Mouse (Mus musculus): ENCODE measurements around the gene Tmprss3. TPM values are rescaled to one million over a fixed set of nuclear protein-coding genes. Genes with fewer than 3 reads are reported as not detected.

Gene Tmprss3
- polyA plus RNA-seq, 1 experiment from 2014 or later: not detected

- ATAC-seq (ENCODE audit: low read depth): no peak
- no peaks in the 10 kb centered on the region for H3K36me3 ChIP-seq (ENCODE audit: control insufficient read depth, insufficient read depth, low read length)
- H3K9ac ChIP-seq (replicated peaks; ENCODE audit: low read depth, low read length): no peak overlapping the region
- H3K4me1 ChIP-seq (ENCODE audit: control insufficient read depth, insufficient read depth, low read length): no peaks in the 10 kb centered on the region
- no peak overlapping the region for H3K4me2 ChIP-seq (ENCODE audit: low read depth, low read length)
- H3K27ac ChIP-seq (ENCODE audit: low read depth, low read length): no peak overlapping the region
- H3K9me3 ChIP-seq (ENCODE audit: control insufficient read depth, low read length): no peaks in the 10 kb centered on the region
- 83% methylated on average over 7 of the region's 7 CpGs for WGBS
- H3K4me3 ChIP-seq (ENCODE audit: low read depth, low read length): no peak overlapping the region
- H3K27me3 ChIP-seq (ENCODE audit: control insufficient read depth, insufficient read depth, low read length): no peaks in the 10 kb centered on the region
Observed at GRCm38 (mm10) chr17:31226931-31227330, 28.2 kb upstream of the Tmprss3 start.

- H3K9ac ChIP-seq (replicated peaks; ENCODE audit: low read depth, low read length): no peak overlapping the region
- ATAC-seq (ENCODE audit: low read depth): no peak
- WGBS: 83% methylated on average over 3 of the region's 3 CpGs
Observed at GRCm38 (mm10) chr17:31226368-31226767, 27.6 kb upstream of the Tmprss3 start.

GRCm38 (mm10) chr17:31224591-31224990, 25.8 kb upstream of the Tmprss3 start:
- no peak overlapping the region for H3K27ac ChIP-seq (ENCODE audit: low read depth, low read length)
- no peak overlapping the region for H3K9ac ChIP-seq (replicated peaks; ENCODE audit: low read depth, low read length)
- H3K9me3 ChIP-seq (ENCODE audit: control insufficient read depth, low read length): no peaks in the 10 kb centered on the region
- no peak for ATAC-seq (ENCODE audit: low read depth)
- H3K4me3 ChIP-seq (ENCODE audit: low read depth, low read length): no peak overlapping the region
- 85% methylated on average over 8 of the region's 8 CpGs for WGBS
- H3K27me3 ChIP-seq (ENCODE audit: control insufficient read depth, insufficient read depth, low read length): no peaks in the 10 kb centered on the region
- H3K36me3 ChIP-seq (ENCODE audit: control insufficient read depth, insufficient read depth, low read length): no peaks in the 10 kb centered on the region
- H3K4me2 ChIP-seq (ENCODE audit: low read depth, low read length): no peak overlapping the region
- H3K4me1 ChIP-seq (ENCODE audit: control insufficient read depth, insufficient read depth, low read length): no peaks in the 10 kb centered on the region

More at GRCm38 (mm10) chr17:31226368-31226767, 27.6 kb upstream of the Tmprss3 start:
- H3K4me2 ChIP-seq (ENCODE audit: low read depth, low read length): no peak overlapping the region
- H3K27me3 ChIP-seq (ENCODE audit: control insufficient read depth, insufficient read depth, low read length): no peaks in the 10 kb centered on the region
- H3K4me1 ChIP-seq (ENCODE audit: control insufficient read depth, insufficient read depth, low read length): no peaks in the 10 kb centered on the region
- no peaks in the 10 kb centered on the region for H3K9me3 ChIP-seq (ENCODE audit: control insufficient read depth, low read length)
- H3K27ac ChIP-seq (ENCODE audit: low read depth, low read length): no peak overlapping the region
- no peak overlapping the region for H3K4me3 ChIP-seq (ENCODE audit: low read depth, low read length)
- no peaks in the 10 kb centered on the region for H3K36me3 ChIP-seq (ENCODE audit: control insufficient read depth, insufficient read depth, low read length)

GRCm38 (mm10) chr17:31223835-31224234, 25.1 kb upstream of the Tmprss3 start:
- Histone ChIP-seq H3K9me3 (ENCODE audit: control insufficient read depth, low read length) (no peaks in the 10 kb centered on the region), H3K9ac (replicated peaks; ENCODE audit: low read depth, low read length) (no peak overlapping the region), H3K4me2 (ENCODE audit: low read depth, low read length) (no peak overlapping the region), H3K27ac (ENCODE audit: low read depth, low read length) (no peak overlapping the region), H3K4me1 (ENCODE audit: control insufficient read depth, insufficient read depth, low read length) (no peaks in the 10 kb centered on the region), H3K36me3 (ENCODE audit: control insufficient read depth, insufficient read depth, low read length) (no peaks in the 10 kb centered on the region), H3K4me3 (ENCODE audit: low read depth, low read length) (no peak overlapping the region), H3K27me3 (ENCODE audit: control insufficient read depth, insufficient read depth, low read length) (no peaks in the 10 kb centered on the region)
- no peak for ATAC-seq (ENCODE audit: low read depth)
- WGBS: 71% methylated on average over 7 of the region's 7 CpGs

- ATAC-seq (ENCODE audit: low read depth): no peak
- Histone ChIP-seq H3K4me3 (ENCODE audit: low read depth, low read length) (no peak overlapping the region), H3K9ac (replicated peaks; ENCODE audit: low read depth, low read length) (no peak overlapping the region), H3K27me3 (ENCODE audit: control insufficient read depth, insufficient read depth, low read length) (no peaks in the 10 kb centered on the region), H3K9me3 (ENCODE audit: control insufficient read depth, low read length) (no peaks in the 10 kb centered on the region), H3K27ac (ENCODE audit: low read depth, low read length) (no peak overlapping the region), H3K4me1 (ENCODE audit: control insufficient read depth, insufficient read depth, low read length) (no peaks in the 10 kb centered on the region), H3K36me3 (ENCODE audit: control insufficient read depth, insufficient read depth, low read length) (no peaks in the 10 kb centered on the region), H3K4me2 (ENCODE audit: low read depth, low read length) (no peak overlapping the region)
- WGBS: 78% methylated on average over 4 of the region's 4 CpGs
Observed at GRCm38 (mm10) chr17:31222810-31223310, 24.1 kb upstream of the Tmprss3 start.

GRCm38 (mm10) chr17:31216068-31216955, 17.5 kb upstream of the Tmprss3 start:
- Histone ChIP-seq H3K27ac (ENCODE audit: low read depth, low read length) (no peak overlapping the region), H3K9ac (replicated peaks; ENCODE audit: low read depth, low read length) (no peak overlapping the region), H3K27me3 (ENCODE audit: control insufficient read depth, insufficient read depth, low read length) (no peaks in the 10 kb centered on the region), H3K36me3 (ENCODE audit: control insufficient read depth, insufficient read depth, low read length) (no peaks in the 10 kb centered on the region), H3K4me3 (ENCODE audit: low read depth, low read length) (no peak overlapping the region), H3K9me3 (ENCODE audit: control insufficient read depth, low read length) (no peaks in the 10 kb centered on the region), H3K4me1 (ENCODE audit: control insufficient read depth, insufficient read depth, low read length) (no peaks in the 10 kb centered on the region), H3K4me2 (ENCODE audit: low read depth, low read length) (no peak overlapping the region)
- 48% methylated on average over 5 of the region's 5 CpGs for WGBS
- ATAC-seq (ENCODE audit: low read depth): no peak

- 92% methylated on average over 6 of the region's 6 CpGs for WGBS
- H3K9me3 ChIP-seq (ENCODE audit: control insufficient read depth, low read length): no peaks in the 10 kb centered on the region
- H3K9ac ChIP-seq (replicated peaks; ENCODE audit: low read depth, low read length): no peak overlapping the region
- no peaks in the 10 kb centered on the region for H3K36me3 ChIP-seq (ENCODE audit: control insufficient read depth, insufficient read depth, low read length)
- ATAC-seq (ENCODE audit: low read depth): no peak
- no peak overlapping the region for H3K4me3 ChIP-seq (ENCODE audit: low read depth, low read length)
- no peak overlapping the region for H3K4me2 ChIP-seq (ENCODE audit: low read depth, low read length)
- no peaks in the 10 kb centered on the region for H3K4me1 ChIP-seq (ENCODE audit: control insufficient read depth, insufficient read depth, low read length)
- H3K27ac ChIP-seq (ENCODE audit: low read depth, low read length): no peak overlapping the region
- H3K27me3 ChIP-seq (ENCODE audit: control insufficient read depth, insufficient read depth, low read length): no peaks in the 10 kb centered on the region
Observed at GRCm38 (mm10) chr17:31211881-31212280, 13.1 kb upstream of the Tmprss3 start.

GRCm38 (mm10) chr17:31210299-31210698, 11.5 kb upstream of the Tmprss3 start:
- Histone ChIP-seq H3K36me3 (ENCODE audit: control insufficient read depth, insufficient read depth, low read length) (no peaks in the 10 kb centered on the region), H3K27ac (ENCODE audit: low read depth, low read length) (no peak overlapping the region), H3K4me1 (ENCODE audit: control insufficient read depth, insufficient read depth, low read length) (no peaks in the 10 kb centered on the region), H3K9me3 (ENCODE audit: control insufficient read depth, low read length) (no peaks in the 10 kb centered on the region), H3K27me3 (ENCODE audit: control insufficient read depth, insufficient read depth, low read length) (no peaks in the 10 kb centered on the region), H3K4me3 (ENCODE audit: low read depth, low read length) (no peak overlapping the region), H3K9ac (replicated peaks; ENCODE audit: low read depth, low read length) (no peak overlapping the region), H3K4me2 (ENCODE audit: low read depth, low read length) (no peak overlapping the region)
- WGBS: 95% methylated on average over 7 of the region's 7 CpGs
- no peak for ATAC-seq (ENCODE audit: low read depth)

GRCm38 (mm10) chr17:31209376-31209930, 10.7 kb upstream of the Tmprss3 start:
- H3K27me3 ChIP-seq (ENCODE audit: control insufficient read depth, insufficient read depth, low read length): no peaks in the 10 kb centered on the region
- no peak overlapping the region for H3K4me3 ChIP-seq (ENCODE audit: low read depth, low read length)
- H3K27ac ChIP-seq (ENCODE audit: low read depth, low read length): no peak overlapping the region
- no peak for ATAC-seq (ENCODE audit: low read depth)
- H3K9ac ChIP-seq (replicated peaks; ENCODE audit: low read depth, low read length): no peak overlapping the region
- H3K4me1 ChIP-seq (ENCODE audit: control insufficient read depth, insufficient read depth, low read length): no peaks in the 10 kb centered on the region
- H3K9me3 ChIP-seq (ENCODE audit: control insufficient read depth, low read length): no peaks in the 10 kb centered on the region
- no peak overlapping the region for H3K4me2 ChIP-seq (ENCODE audit: low read depth, low read length)
- no peaks in the 10 kb centered on the region for H3K36me3 ChIP-seq (ENCODE audit: control insufficient read depth, insufficient read depth, low read length)
- 89% methylated on average over 11 of the region's 11 CpGs for WGBS

All from neural tube, embryonic 14.5 days (tissue).